In the genomic region with DNA sequence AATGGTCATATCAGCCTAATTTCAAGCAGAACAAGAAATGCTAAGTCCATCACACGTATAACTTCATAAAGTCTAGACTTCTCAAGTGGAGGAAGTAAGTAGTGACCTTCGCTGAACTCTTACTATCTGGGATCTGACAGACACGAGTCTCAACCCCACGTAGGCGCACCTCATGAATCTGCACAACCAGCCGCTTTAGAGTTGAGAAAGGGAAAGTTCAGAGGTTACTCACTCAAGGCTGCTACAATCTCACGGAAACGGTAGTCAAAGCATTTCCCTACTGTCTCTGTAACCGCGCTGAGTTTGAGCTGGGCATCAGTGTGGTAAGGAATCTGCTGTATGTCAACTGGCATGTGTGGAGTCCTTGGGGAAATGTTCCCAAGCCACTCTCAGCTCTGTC, we compare ENCODE assay signal across 20 mouse cellular contexts. TPM values are rescaled to one million over a fixed set of nuclear protein-coding genes. Genes with fewer than 3 reads are reported as not detected.
DNase-seq lines count a peak whose midpoint lies in the region; ATAC-seq lines count a peak whose summit lies in the region.
"Had no signal": no experiment of that assay in that cellular context is flagged by ENCODE, and none has a peak within 500 bp of the region (broad histone marks: within the 10 kb centered on the region; RNA-seq: fewer than 3 reads in every experiment).

No protein-coding gene starts in this region.

- 54% methylated on average over 10 of the region's 10 CpGs for WGBS in heart, embryonic 11.5 days (ENCODE audit: insufficient replicate concordance)
- 44% methylated on average over 10 of the region's 10 CpGs for WGBS in liver, embryonic 11.5 days

- intact Hi-C loops in heart, postnatal 25 days (cut with DNase I): loop anchor here (5.0 kb wide), 1 partner anchor 39 kb away; no protein-coding TSS in a partner anchor

- H3K27ac ChIP-seq in heart, embryonic 11.5 days (ENCODE audit: low read depth, low read length): no peak overlapping the region
- no peak overlapping the region for H3K27ac ChIP-seq in liver, embryonic 11.5 days (ENCODE audit: low read depth, low read length)
- H3K27ac ChIP-seq: embryonic facial prominence, embryonic 13.5 days; hindbrain, embryonic 14.5 days; kidney, embryonic 15.5 days; limb, embryonic 12.5 days; neural tube, embryonic 12.5 days had no signal

- no peak overlapping the region for H3K9ac ChIP-seq in heart, embryonic 11.5 days (ENCODE audit: low read depth, low read length)
- no peak overlapping the region for H3K9ac ChIP-seq in liver, embryonic 11.5 days (ENCODE audit: low read depth, low read length)
- H3K9ac ChIP-seq: embryonic facial prominence, embryonic 13.5 days; hindbrain, embryonic 14.5 days; kidney, embryonic 15.5 days; limb, embryonic 12.5 days; neural tube, embryonic 12.5 days had no signal

- no peak for ATAC-seq in heart, embryonic 11.5 days (replicated peaks; ENCODE audit: insufficient number of reproducible peaks, low FRiP score, low TSS enrichment)
- no peak for ATAC-seq in liver, embryonic 11.5 days (replicated peaks; ENCODE audit: low FRiP score)
- ATAC-seq: forebrain, embryonic 14.5 days; intestine, embryonic 16.5 days had no signal

- no peak overlapping the region for H3K4me3 ChIP-seq in heart, embryonic 11.5 days (ENCODE audit: low read depth, low read length)
- no peak overlapping the region for H3K4me3 ChIP-seq in liver, embryonic 11.5 days (ENCODE audit: low read depth, low read length)
- H3K4me3 ChIP-seq: embryonic facial prominence, embryonic 13.5 days; kidney, embryonic 15.5 days; limb, embryonic 12.5 days; neural tube, embryonic 12.5 days had no signal

- H3K4me1 ChIP-seq in heart, embryonic 11.5 days (ENCODE audit: control insufficient read depth, insufficient read depth, low read length): peaks cover 35% of the 10 kb centered on the region
- H3K4me1 ChIP-seq in liver, embryonic 11.5 days (replicated peaks; ENCODE audit: control insufficient read depth, insufficient read depth, low read length): peaks cover 31% of the 10 kb centered on the region

- no peaks in the 10 kb centered on the region for H3K9me3 ChIP-seq in heart, embryonic 11.5 days (replicated peaks; ENCODE audit: control insufficient read depth, low read length)
- H3K9me3 ChIP-seq in liver, embryonic 11.5 days (ENCODE audit: control insufficient read depth, low read length): no peaks in the 10 kb centered on the region
- H3K9me3 ChIP-seq: embryonic facial prominence, embryonic 13.5 days; kidney, embryonic 15.5 days; limb, embryonic 12.5 days; neural tube, embryonic 12.5 days had no signal

- no peak for DNase-seq in heart, postnatal 25 days (ENCODE audit: low spot score)
- no peak for DNase-seq in liver, embryonic 11.5 days (ENCODE audit: low spot score)
- DNase-seq in liver: no peak
- peak; percentile 36 for DNase-seq in induced T-regulatory cell, adult 2 months (ENCODE audit: low read depth)
- DNase-seq in T-cell, adult 2 months (ENCODE audit: low spot score): no peak
- no peak for DNase-seq in layer of hippocampus, adult 11-12 months (ENCODE audit: low spot score)
- DNase-seq: adrenal gland, postnatal 14 days; cerebellum, postnatal 14 days; gastrocnemius, postnatal 14 days; heart, postnatal 36 days; kidney, postnatal 4 days; lung, postnatal 10 days had no signal

- H3K27me3 ChIP-seq in heart, embryonic 11.5 days (ENCODE audit: control insufficient read depth, insufficient read depth, low read length): no peaks in the 10 kb centered on the region
- no peaks in the 10 kb centered on the region for H3K27me3 ChIP-seq in liver, embryonic 11.5 days (replicated peaks; ENCODE audit: control insufficient read depth, insufficient read depth, low read length)
- H3K27me3 ChIP-seq: embryonic facial prominence, embryonic 13.5 days; kidney, embryonic 15.5 days; limb, embryonic 12.5 days; neural tube, embryonic 12.5 days had no signal

- peak overlapping the region; percentile 34 for H3K4me2 ChIP-seq in heart, embryonic 11.5 days
- peak overlapping the region; percentile 17; the same call in 1 of the 2 replicates for H3K4me2 ChIP-seq in liver, embryonic 11.5 days
- H3K4me2 ChIP-seq: embryonic facial prominence, embryonic 13.5 days; hindbrain, embryonic 14.5 days; kidney, embryonic 15.5 days; limb, embryonic 12.5 days; neural tube, embryonic 12.5 days had no signal

- peaks cover 7% of the 10 kb centered on the region for H3K36me3 ChIP-seq in heart, embryonic 11.5 days (ENCODE audit: control insufficient read depth, insufficient read depth, low read length)
- peaks cover 9% of the 10 kb centered on the region; the same call in 1 of the 2 replicates for H3K36me3 ChIP-seq in liver, embryonic 11.5 days (ENCODE audit: control insufficient read depth, insufficient read depth, low read length)

RNA-seq across cellular contexts. Expression of a gene that starts 4.8 kb away (rescaled TPM):
- polyA plus RNA-seq in heart, embryonic 11.5 days (2014; fragmentation: Nextera tagmentation; extraction: Ambion mirVana): 28.3 and 32.8 TPM in 2 replicates
- total RNA-seq in heart, postnatal 25 days (2021): 10 to 100 TPM; 16.5 to 19.8 TPM
- polyA plus RNA-seq in liver, embryonic 11.5 days (2014; fragmentation: Nextera tagmentation; extraction: Ambion mirVana): 21.8 and 24.8 TPM in 2 replicates

RNA-seq across cellular contexts. Expression of a gene that starts 35.9 kb away (rescaled TPM):
- polyA plus RNA-seq in heart, embryonic 11.5 days (2014; fragmentation: Nextera tagmentation; extraction: Ambion mirVana): 37.4 and 42.5 TPM in 2 replicates
- total RNA-seq in heart, postnatal 25 days (2021): 1 to 10 TPM; 5.9 to 7.2 TPM
- 7.5 and 10.3 TPM in 2 replicates for polyA plus RNA-seq in liver, embryonic 11.5 days (2014; fragmentation: Nextera tagmentation; extraction: Ambion mirVana)
